Mouse (Mus musculus): ENCODE data around the gene Atp13a2. TPM values are rescaled to one million over a fixed set of nuclear protein-coding genes. Genes with fewer than 3 reads are reported as not detected.

Gene Atp13a2
- 10.0 TPM for polyA plus RNA-seq (2017; shearing (Covaris generic))

GRCm38 (mm10) chr4:140986711-140987395 lies at the start of gene Atp13a2:
Gene Atp13a2 (plus strand): TSS chr4:140986873.

DNA sequence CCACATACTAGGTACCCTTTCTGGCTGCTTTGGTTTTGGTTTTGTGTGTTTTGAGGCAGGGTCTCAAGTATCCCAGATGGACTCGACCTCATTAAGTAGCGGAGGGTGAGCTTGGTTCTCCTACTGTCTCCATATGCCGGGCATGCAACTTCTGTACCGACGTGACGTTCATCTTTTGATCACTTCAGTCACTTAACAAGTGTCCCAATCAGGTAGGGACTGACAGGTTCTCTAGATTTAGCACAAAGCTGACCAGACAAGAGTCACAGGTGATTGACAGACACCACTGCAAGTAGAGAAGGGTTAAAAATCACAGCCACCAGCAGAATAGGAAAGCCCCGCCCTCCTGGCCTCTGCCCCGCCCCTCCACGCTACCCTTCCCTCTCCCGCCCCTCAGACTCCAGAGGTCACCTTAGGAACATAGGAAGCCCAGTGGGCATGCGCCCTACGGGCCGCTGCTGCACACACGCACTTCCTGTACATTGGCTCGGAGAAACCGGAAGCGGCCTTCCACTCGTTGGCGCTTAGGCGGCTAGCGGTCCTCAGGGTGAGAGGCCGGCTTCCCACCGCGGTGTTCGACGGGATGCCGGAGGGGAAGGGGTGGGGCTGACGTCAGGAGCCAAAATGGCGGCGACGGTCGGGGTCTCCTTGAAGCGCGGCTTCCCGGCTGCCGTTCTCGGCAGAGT lies 25.7 kb upstream of the Atp13a2 start, which contains the start of gene Sdhb:
Sdhb (plus strand) TSS at position 423 of the 686 bp plus-strand sequence.

GRCm38 (mm10) chr4:141010118-141010517 lies 23.4 kb downstream of the Atp13a2 start, which contains the start of gene Mfap2:
Gene Mfap2 (plus strand): TSS chr4:141010418.

Other genes with a start within 250 kb of the Atp13a2 start
- not detected for gene Padi6, start 244.2 kb upstream of the Atp13a2 start, polyA plus RNA-seq (2017; shearing (Covaris generic))
- gene Padi4, start 212.6 kb upstream of the Atp13a2 start, polyA plus RNA-seq (2017; shearing (Covaris generic)) = 11.2 TPM
- 0.12 TPM for gene Padi3, start 176.2 kb upstream of the Atp13a2 start, polyA plus RNA-seq (2017; shearing (Covaris generic))
- 0.32 TPM for gene Padi1, start 141.1 kb upstream of the Atp13a2 start, polyA plus RNA-seq (2017; shearing (Covaris generic))
- gene Padi2, start 80.5 kb upstream of the Atp13a2 start, polyA plus RNA-seq (2017; shearing (Covaris generic)) = 18.2 TPM
- 315 TPM for gene Sdhb, start 25.7 kb upstream of the Atp13a2 start, polyA plus RNA-seq (2017; shearing (Covaris generic))
- gene Mfap2, start 23.5 kb downstream of the Atp13a2 start, polyA plus RNA-seq (2017; shearing (Covaris generic)) = not detected
- 1.2 TPM for gene Crocc, start 73.7 kb downstream of the Atp13a2 start, polyA plus RNA-seq (2017; shearing (Covaris generic))
- 143 TPM for gene Necap2, start 91.5 kb downstream of the Atp13a2 start, polyA plus RNA-seq (2017; shearing (Covaris generic))
- gene Spata21, start 101.5 kb downstream of the Atp13a2 start, polyA plus RNA-seq (2017; shearing (Covaris generic)) = 0.71 TPM
- 73.5 TPM for gene Szrd1, start 152.9 kb downstream of the Atp13a2 start, polyA plus RNA-seq (2017; shearing (Covaris generic))
- gene Fbxo42, start 161.0 kb downstream of the Atp13a2 start, polyA plus RNA-seq (2017; shearing (Covaris generic)) = 17.0 TPM
- 5.0 TPM for gene Rsg1, start 227.1 kb downstream of the Atp13a2 start, polyA plus RNA-seq (2017; shearing (Covaris generic))

Data from activated CD4-positive, CD25-positive, alpha-beta regulatory T cell, adult 9 weeks (primary cell).